Mouse (Mus musculus): ENCODE data around the gene Dusp1.

The Dusp1 gene

DNA sequence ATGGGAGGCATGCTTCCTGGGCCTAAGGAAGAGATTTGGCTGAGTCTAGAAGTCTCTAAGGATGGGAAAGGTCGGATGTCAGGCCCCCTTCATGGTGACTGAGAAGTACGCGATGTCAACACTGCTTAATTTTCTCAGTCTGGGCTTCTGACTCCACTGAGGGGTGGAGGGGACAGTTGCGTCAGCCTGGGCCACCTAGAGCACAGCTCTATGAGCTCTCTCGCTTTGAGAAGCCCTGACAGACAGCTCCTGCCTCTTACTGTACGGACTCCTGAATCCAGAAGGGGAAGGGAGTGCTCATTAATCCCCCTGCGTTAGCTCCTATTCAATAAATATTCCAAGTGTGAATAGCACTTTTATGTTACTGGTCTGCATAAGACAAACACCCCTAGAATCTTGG lies 103.9 kb downstream of the Dusp1 start:
- no peak for DNase-seq

DNA sequence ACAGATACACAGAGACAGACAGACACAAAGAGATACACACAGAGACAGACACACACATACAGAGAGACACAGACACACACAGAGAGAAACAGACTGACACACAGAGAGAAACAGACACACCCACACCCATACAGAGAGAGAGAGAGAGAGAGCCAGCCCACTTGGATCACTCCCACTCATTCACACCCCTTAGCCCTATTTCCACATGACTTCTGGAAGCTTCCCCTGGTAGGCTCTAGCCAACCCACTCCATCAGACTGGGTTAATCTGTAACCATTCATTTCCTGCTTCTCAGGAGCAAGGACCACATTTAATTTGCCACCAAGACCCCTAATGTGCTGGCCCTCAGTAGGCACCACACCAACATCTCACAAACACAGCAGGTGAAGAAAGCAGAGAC lies 104.4 kb downstream of the Dusp1 start:
- peak in 1 of 2 experiments; percentile 22 for DNase-seq
